Comparison of ENCODE assay signal across 13 mouse cellular contexts in genomic region chr11:80312049-80312448, GRCm38 (mm10). TPM values are rescaled to one million over a fixed set of nuclear protein-coding genes. Genes with fewer than 3 reads are reported as not detected.
DNase-seq lines count a peak whose midpoint lies in the region; ATAC-seq and TF ChIP-seq lines count a peak whose summit lies in the region.
"Had no signal": no experiment of that assay in that cellular context is flagged by ENCODE, and none has a peak within 500 bp of the region (broad histone marks: within the 10 kb centered on the region; RNA-seq: fewer than 3 reads in every experiment).

No protein-coding gene starts in this region.

- H3K36me3 ChIP-seq in forebrain, embryonic 10.5 days (replicated peaks), result no peaks in the 10 kb centered on the region
- no peaks in the 10 kb centered on the region for H3K36me3 ChIP-seq in forebrain, postnatal 0 days (ENCODE audit: insufficient read depth)
- H3K36me3 ChIP-seq in forebrain, embryonic 14.5 days (ENCODE audit: control insufficient read depth, insufficient read depth, low read length), result 0 out of 2 replicates have a peak, but pooled peaks cover 3% of the 10 kb centered on the region
- H3K36me3 ChIP-seq in midbrain, embryonic 12.5 days, result 0 out of 2 replicates have a peak, but pooled peaks cover 2% of the 10 kb centered on the region
- H3K36me3 ChIP-seq in neural tube, embryonic 14.5 days (ENCODE audit: control insufficient read depth, insufficient read depth, low read length), result no peaks in the 10 kb centered on the region

- H3K4me1 ChIP-seq in forebrain, embryonic 10.5 days, result peaks cover 71% of the 10 kb centered on the region
- H3K4me1 ChIP-seq in forebrain, postnatal 0 days (ENCODE audit: insufficient read depth), result no peaks in the 10 kb centered on the region
- peaks cover 51% of the 10 kb centered on the region for H3K4me1 ChIP-seq in forebrain, embryonic 14.5 days (ENCODE audit: control insufficient read depth, insufficient read depth, low read length)
- peaks cover 64% of the 10 kb centered on the region for H3K4me1 ChIP-seq in midbrain, embryonic 12.5 days
- peaks cover 22% of the 10 kb centered on the region for H3K4me1 ChIP-seq in neural tube, embryonic 14.5 days (ENCODE audit: control insufficient read depth, insufficient read depth, low read length)

- no peak for DNase-seq in forebrain, embryonic 10.5 days (ENCODE audit: extremely low spot score, low spot score)
- DNase-seq in forebrain, postnatal 0 days, result no peak
- DNase-seq in forebrain, embryonic 14.5 days (ENCODE audit: low spot score), result peak; percentile 53
- no peak for DNase-seq in testis, postnatal 14 days (ENCODE audit: low spot score)
- DNase-seq in Muller cell, postnatal 12 days (ENCODE audit: inconsistent ontology term), result no peak
- no peak for DNase-seq in gastrocnemius, postnatal 10 days
- DNase-seq: cerebellum, postnatal 25 days; lung, postnatal 14 days had no signal

- no peak overlapping the region for H3K4me2 ChIP-seq in forebrain, postnatal 0 days (ENCODE audit: low read depth)
- H3K4me2 ChIP-seq in forebrain, embryonic 14.5 days (ENCODE audit: low read length), result no peak overlapping the region
- no peak overlapping the region for H3K4me2 ChIP-seq in midbrain, embryonic 12.5 days (replicated peaks)
- no peak overlapping the region for H3K4me2 ChIP-seq in neural tube, embryonic 14.5 days (ENCODE audit: low read depth, low read length)

- no peaks in the 10 kb centered on the region for H3K9me3 ChIP-seq in forebrain, embryonic 10.5 days
- H3K9me3 ChIP-seq in forebrain, postnatal 0 days (ENCODE audit: low read length), result no peaks in the 10 kb centered on the region
- H3K9me3 ChIP-seq in forebrain, embryonic 14.5 days (replicated peaks; ENCODE audit: control insufficient read depth, low read length), result no peaks in the 10 kb centered on the region
- H3K9me3 ChIP-seq in midbrain, embryonic 12.5 days, result no peaks in the 10 kb centered on the region
- no peaks in the 10 kb centered on the region for H3K9me3 ChIP-seq in neural tube, embryonic 14.5 days (ENCODE audit: control insufficient read depth, low read length)

- WGBS in forebrain, embryonic 10.5 days, result 53% methylated on average over 2 of the region's 2 CpGs
- 23% methylated on average over 2 of the region's 2 CpGs for WGBS in forebrain, postnatal 0 days
- WGBS in forebrain, embryonic 14.5 days, result 27% methylated on average over 2 of the region's 2 CpGs
- 30% methylated on average over 2 of the region's 2 CpGs for WGBS in midbrain, embryonic 12.5 days
- 16% methylated on average over 2 of the region's 2 CpGs for WGBS in neural tube, embryonic 14.5 days

- no peak for ATAC-seq in forebrain, postnatal 0 days
- ATAC-seq in forebrain, embryonic 14.5 days, result 0 out of 2 replicates have a peak, but pooled peaks have one; percentile 10
- ATAC-seq in midbrain, embryonic 12.5 days (ENCODE audit: low FRiP score, low read depth), result peak; percentile 55; the same call in 1 of the 2 replicates
- ATAC-seq in neural tube, embryonic 14.5 days (ENCODE audit: low read depth), result no peak

- H3K4me3 ChIP-seq in forebrain, embryonic 10.5 days, result no peak overlapping the region
- no peak overlapping the region for H3K4me3 ChIP-seq in forebrain, postnatal 0 days (ENCODE audit: low read depth, low read length)
- no peak overlapping the region for H3K4me3 ChIP-seq in forebrain, embryonic 14.5 days (ENCODE audit: low read depth, low read length)
- no peak overlapping the region for H3K4me3 ChIP-seq in midbrain, embryonic 12.5 days
- no peak overlapping the region for H3K4me3 ChIP-seq in neural tube, embryonic 14.5 days (ENCODE audit: low read depth, low read length)
- H3K4me3 ChIP-seq: layer of hippocampus, adult 2 months had no signal

- peak overlapping the region; percentile 64 for H3K27ac ChIP-seq in forebrain, embryonic 10.5 days
- no peak overlapping the region for H3K27ac ChIP-seq in forebrain, postnatal 0 days (ENCODE audit: low read depth, low read length)
- H3K27ac ChIP-seq in forebrain, embryonic 14.5 days (ENCODE audit: low read depth, low read length), result peak overlapping the region; percentile 91
- peak overlapping the region; percentile 88 for H3K27ac ChIP-seq in midbrain, embryonic 12.5 days (replicated peaks)
- peak overlapping the region; percentile 49; the same call in 1 of the 2 replicates for H3K27ac ChIP-seq in neural tube, embryonic 14.5 days (ENCODE audit: low read depth, low read length)
- H3K27ac ChIP-seq: kidney, postnatal 0 days; layer of hippocampus, adult 2 months had no signal

- TF ChIP-seq CTCF in forebrain, postnatal 0 days (IDR thresholded peaks at IDR 0.05; ENCODE audit: low read depth), result no peak

- peaks cover 27% of the 10 kb centered on the region for H3K27me3 ChIP-seq in forebrain, embryonic 10.5 days (ENCODE audit: poor library complexity, severe bottlenecking)
- H3K27me3 ChIP-seq in forebrain, postnatal 0 days (ENCODE audit: insufficient read depth, low read length), result no peaks in the 10 kb centered on the region
- no peaks in the 10 kb centered on the region for H3K27me3 ChIP-seq in forebrain, embryonic 14.5 days (replicated peaks; ENCODE audit: control insufficient read depth, insufficient read depth, low read length)
- H3K27me3 ChIP-seq in midbrain, embryonic 12.5 days, result no peaks in the 10 kb centered on the region
- no peaks in the 10 kb centered on the region for H3K27me3 ChIP-seq in neural tube, embryonic 14.5 days (ENCODE audit: control insufficient read depth, insufficient read depth, low read length)
- H3K27me3 ChIP-seq: Patski had no signal

- no peak overlapping the region for H3K9ac ChIP-seq in forebrain, postnatal 0 days
- H3K9ac ChIP-seq in forebrain, embryonic 14.5 days (ENCODE audit: low read length), result peak overlapping the region; percentile 40; the same call in 1 of the 2 replicates
- H3K9ac ChIP-seq in midbrain, embryonic 12.5 days (replicated peaks), result no peak overlapping the region
- no peak overlapping the region for H3K9ac ChIP-seq in neural tube, embryonic 14.5 days (replicated peaks; ENCODE audit: low read depth, low read length)

RNA-seq across cellular contexts. Expression of gene Rhbdl3, which starts 11.3 kb away (rescaled TPM):
- 3.1 and 3.6 TPM in 2 replicates for polyA plus RNA-seq in forebrain, embryonic 10.5 days (2016; fragmentation: Nextera tagmentation; extraction: Ambion mirVana)
- total RNA-seq in forebrain, postnatal 0 days (2014; rRNA removed), result 3.8 and 6.7 TPM in 2 replicates
- 2.5 and 2.8 TPM in 2 replicates for polyA plus RNA-seq in forebrain, postnatal 0 days (2015; fragmentation: Nextera tagmentation; extraction: Ambion mirVana)
- 10.9 and 11.8 TPM in 2 replicates for polyA plus RNA-seq in forebrain, embryonic 14.5 days (2014; fragmentation: Nextera tagmentation; extraction: Ambion mirVana)
- polyA plus RNA-seq in midbrain, embryonic 12.5 days (2016; fragmentation: Nextera tagmentation; extraction: Ambion mirVana), result 30.1 and 32.1 TPM in 2 replicates
- 3.8 and 6.5 TPM in 2 replicates for polyA plus RNA-seq in neural tube, embryonic 14.5 days (2014; fragmentation: Nextera tagmentation; extraction: Ambion mirVana)
- 10 to 100 TPM; 11.3 to 14.0 TPM for total RNA-seq in gastrocnemius, postnatal 10 days (2021)

Comparison
In these comparisons a context has a peak if more than half of its experiments do, and no peak if none do; other contexts are left out.
1. ATAC-seq: peak in forebrain, embryonic 14.5 days (single experiment) and midbrain, embryonic 12.5 days (single experiment); none in forebrain, postnatal 0 days (single experiment) and neural tube, embryonic 14.5 days (single experiment).